Mouse (Mus musculus) frontal cortex, postnatal 25 days (tissue): ENCODE data around the gene Ccnb3.
"Not testable (repeated sequence)": the region's sequence is repeated elsewhere in the genome, so short reads cannot be mapped to it uniquely, and the experiment has no call there.

Source experiments
- DNase-seq, 2 experiments: peaks; one replicate each; pipeline ENCODE4 v3.0.0; 2022; ENCODE audit warnings: low spot score in 2 of 2

Gene Ccnb3

GRCm38 (mm10) chrX:7041519-7041918 is at the start of gene Ccnb3:
Ccnb3 (minus strand) TSS chrX:7041619.
- no peak for DNase-seq

- no peak for DNase-seq
Measured at GRCm38 (mm10) chrX:7090323-7090722, 48.9 kb upstream of the Ccnb3 start.

GRCm38 (mm10) chrX:7085878-7086277 is 44.5 kb upstream of the Ccnb3 start:
- DNase-seq, result no peak

- no peak for DNase-seq
Measured at GRCm38 (mm10) chrX:7079820-7080429, 38.5 kb upstream of the Ccnb3 start.

- DNase-seq, result no peak
Measured at GRCm38 (mm10) chrX:7068002-7068401, 26.6 kb upstream of the Ccnb3 start.

GRCm38 (mm10) chrX:7067219-7067618 is 25.8 kb upstream of the Ccnb3 start, which contains the start of gene Akap4:
Akap4 (plus strand) TSS chrX:7067519.
- no peak for DNase-seq

- no peak for DNase-seq
Measured at GRCm38 (mm10) chrX:7064109-7064508, 22.7 kb upstream of the Ccnb3 start.

GRCm38 (mm10) chrX:7057634-7058033 is 16.2 kb upstream of the Ccnb3 start:
- DNase-seq, result no peak

- DNase-seq, result no peak
Measured at GRCm38 (mm10) chrX:7057056-7057455, 15.6 kb upstream of the Ccnb3 start.

- DNase-seq, result not testable (repeated sequence)
Measured at GRCm38 (mm10) chrX:6983916-6984315, 57.5 kb downstream of the Ccnb3 start.

GRCm38 (mm10) chrX:6971956-6972355 is 69.5 kb downstream of the Ccnb3 start:
- DNase-seq, result no peak

GRCm38 (mm10) chrX:6968598-6968997 is 72.8 kb downstream of the Ccnb3 start:
- no peak for DNase-seq
